Mouse (Mus musculus): Measurements from ENCODE around the gene Defa23.
"Not testable (repeated sequence)": the region's sequence is repeated elsewhere in the genome, so short reads cannot be mapped to it uniquely, and the experiment has no call there.

DNA sequence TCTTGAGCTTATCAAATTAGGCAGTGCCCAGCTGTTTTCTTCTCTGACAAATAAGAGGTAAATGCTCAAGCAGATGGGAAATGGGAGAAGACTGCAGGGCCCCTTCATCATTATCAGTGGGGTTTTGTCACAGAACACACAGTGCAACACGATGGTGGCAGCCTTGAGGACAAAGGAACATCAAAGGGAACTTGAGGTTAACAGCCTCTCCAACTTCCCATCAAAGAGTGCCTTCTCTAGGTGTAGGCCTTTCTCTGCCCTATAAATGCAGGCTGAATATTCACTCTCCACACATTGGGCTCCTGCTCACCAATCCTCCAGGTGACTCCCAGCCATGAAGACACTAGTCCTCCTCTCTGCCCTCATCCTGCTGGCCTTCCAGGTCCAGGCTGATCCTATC is at the start of gene Defa23:
- not testable (repeated sequence) for TF ChIP-seq CTCF, EP300 (IDR thresholded peaks at IDR 0.05; ENCODE audit: low read depth)

Data from liver, postnatal 0 days (tissue).